In the genomic region with DNA sequence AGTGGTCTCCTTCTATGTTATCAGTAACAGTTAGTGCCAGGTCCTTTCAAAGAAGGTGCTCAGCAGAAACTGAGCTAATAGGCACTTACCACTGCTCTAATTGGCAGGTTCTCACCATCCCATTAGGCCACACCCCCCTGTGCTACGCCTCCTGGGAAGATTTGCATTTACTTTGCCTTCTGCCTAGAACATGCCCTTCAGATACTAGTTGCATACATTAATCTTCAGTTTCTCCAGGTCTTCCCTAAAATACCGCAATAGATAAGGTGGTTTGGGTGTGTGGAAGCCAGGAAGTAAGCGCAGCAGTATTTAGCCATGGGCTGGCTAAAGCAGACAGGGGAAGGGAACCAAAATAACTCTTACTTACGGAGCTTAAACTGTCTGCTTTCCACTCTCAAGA, we compare ENCODE assay signal across 35 mouse cellular contexts.
"Had no signal": no experiment of that assay in that cellular context is flagged by ENCODE, and none has a peak within 500 bp of the region (broad histone marks: within the 10 kb centered on the region; RNA-seq: fewer than 3 reads in every experiment).

No protein-coding gene starts in this region.

- H3K27me3 ChIP-seq: heart, embryonic 12.5 days; heart, embryonic 13.5 days; heart, embryonic 15.5 days; hindbrain, embryonic 13.5 days; hindbrain, embryonic 15.5 days; intestine, embryonic 15.5 days; kidney, embryonic 15.5 days had no signal

- H3K9ac ChIP-seq: heart, embryonic 12.5 days; heart, embryonic 13.5 days; heart, embryonic 15.5 days; hindbrain, embryonic 12.5 days; hindbrain, embryonic 13.5 days; hindbrain, embryonic 14.5 days; hindbrain, embryonic 15.5 days; intestine, embryonic 15.5 days; kidney, embryonic 15.5 days had no signal

- DNase-seq: heart, postnatal 10 days; heart, postnatal 14 days; heart, postnatal 36 days; heart, postnatal 4 days; kidney, adult 11 months; kidney, adult 18-20 months; kidney, adult 2 months; kidney, adult 8-10 months; kidney, adult 9 months; kidney, postnatal 10 days; kidney, postnatal 14 days; kidney, postnatal 25 days; kidney, postnatal 36 days; kidney, postnatal 4 days; layer of hippocampus, adult 9-11 months; layer of hippocampus, postnatal 36 days had no signal

- H3K36me3 ChIP-seq: heart, embryonic 12.5 days; heart, embryonic 13.5 days; heart, embryonic 15.5 days; hindbrain, embryonic 10.5 days; hindbrain, embryonic 12.5 days; hindbrain, embryonic 13.5 days; hindbrain, embryonic 15.5 days; intestine, embryonic 15.5 days; kidney, embryonic 15.5 days had no signal

- H3K4me2 ChIP-seq: heart, embryonic 11.5 days; heart, embryonic 12.5 days; heart, embryonic 13.5 days; heart, embryonic 15.5 days; hindbrain, embryonic 12.5 days; hindbrain, embryonic 13.5 days; hindbrain, embryonic 14.5 days; hindbrain, embryonic 15.5 days; intestine, embryonic 15.5 days; kidney, embryonic 15.5 days had no signal

- H3K27ac ChIP-seq: heart, embryonic 13.5 days; heart, embryonic 15.5 days; hindbrain, embryonic 10.5 days; hindbrain, embryonic 12.5 days; hindbrain, embryonic 13.5 days; hindbrain, embryonic 14.5 days; hindbrain, embryonic 15.5 days; hindbrain, postnatal 0 days; intestine, embryonic 15.5 days; kidney, embryonic 15.5 days; kidney, postnatal 0 days; layer of hippocampus, adult 2 months; left cerebral cortex, adult 2 months had no signal

- H3K9me3 ChIP-seq: heart, embryonic 12.5 days; heart, embryonic 15.5 days; hindbrain, embryonic 10.5 days; hindbrain, embryonic 12.5 days; hindbrain, embryonic 15.5 days; intestine, embryonic 15.5 days; kidney, embryonic 15.5 days had no signal

- H3K4me1 ChIP-seq: intestine, embryonic 15.5 days had no signal

- ATAC-seq: hindbrain, embryonic 16.5 days; hindbrain, postnatal 0 days; inflammation-experienced regulatory T-cells, adult 6 months; intestine, embryonic 15.5 days; intestine, embryonic 16.5 days; intestine, postnatal 0 days had no signal

- H3K4me3 ChIP-seq: heart, embryonic 12.5 days; heart, embryonic 13.5 days; heart, embryonic 15.5 days; hindbrain, embryonic 10.5 days; hindbrain, embryonic 12.5 days; hindbrain, embryonic 13.5 days; hindbrain, embryonic 15.5 days; intestine, embryonic 15.5 days; kidney, embryonic 15.5 days; layer of hippocampus, adult 2 months; left cerebral cortex, adult 2 months had no signal
